In the genomic region with DNA sequence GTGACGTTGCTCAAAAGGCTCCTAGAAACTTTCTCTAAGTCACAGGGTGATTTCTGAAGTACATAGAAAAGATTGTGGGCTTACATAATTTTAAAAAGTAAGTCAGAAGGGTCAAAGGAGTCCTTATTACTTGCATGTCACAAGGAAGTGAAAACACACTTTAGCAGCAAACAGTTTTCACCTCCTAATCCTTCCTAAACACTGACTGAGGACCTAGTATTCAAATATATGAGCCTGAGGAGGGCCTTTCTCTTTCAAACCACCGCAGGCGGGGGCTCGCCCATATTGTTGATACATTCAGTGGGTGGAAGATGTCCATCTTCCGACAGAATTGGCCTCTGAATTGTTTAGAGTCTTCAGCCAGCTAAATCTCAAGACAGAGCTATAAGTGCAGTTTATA, we compare ENCODE assay signal across 14 mouse cellular contexts.
"Had no signal": no experiment of that assay in that cellular context is flagged by ENCODE, and none has a peak within 500 bp of the region (broad histone marks: within the 10 kb centered on the region; RNA-seq: fewer than 3 reads in every experiment).

No protein-coding gene starts in this region.

- H3K36me3 ChIP-seq: hindbrain, embryonic 15.5 days; liver, embryonic 13.5 days had no signal

- H3K9me3 ChIP-seq: heart, embryonic 13.5 days; heart, embryonic 15.5 days; hindbrain, embryonic 13.5 days; hindbrain, embryonic 15.5 days; limb, embryonic 13.5 days; limb, embryonic 15.5 days; liver, embryonic 13.5 days had no signal

- H3K27me3 ChIP-seq: heart, embryonic 13.5 days; heart, embryonic 15.5 days; hindbrain, embryonic 13.5 days; hindbrain, embryonic 15.5 days; limb, embryonic 13.5 days; limb, embryonic 15.5 days; liver, embryonic 13.5 days had no signal

- H3K4me2 ChIP-seq: heart, embryonic 11.5 days; heart, embryonic 13.5 days; heart, embryonic 15.5 days; hindbrain, embryonic 13.5 days; hindbrain, embryonic 15.5 days; limb, embryonic 13.5 days; limb, embryonic 15.5 days; liver, embryonic 13.5 days had no signal

- H3K9ac ChIP-seq: heart, embryonic 15.5 days; hindbrain, embryonic 13.5 days; hindbrain, embryonic 15.5 days; limb, embryonic 13.5 days; limb, embryonic 15.5 days; liver, embryonic 13.5 days had no signal

- DNase-seq: gastrocnemius, postnatal 14 days; gastrocnemius, postnatal 36 days; left cerebral cortex, postnatal 4 days; liver, embryonic 13.5 days had no signal

- H3K27ac ChIP-seq: heart, adult 2 months; heart, embryonic 15.5 days; hindbrain, embryonic 13.5 days; hindbrain, embryonic 15.5 days; hindbrain, postnatal 0 days; limb, embryonic 13.5 days; limb, embryonic 15.5 days; liver, embryonic 13.5 days had no signal

- H3K4me3 ChIP-seq: heart, adult 2 months; heart, embryonic 13.5 days; heart, embryonic 15.5 days; hindbrain, embryonic 13.5 days; hindbrain, embryonic 15.5 days; layer of hippocampus, adult 2 months; limb, embryonic 13.5 days; limb, embryonic 15.5 days; liver, embryonic 13.5 days had no signal
